Mouse (Mus musculus): ENCODE results near the gene Exosc10.

GRCm38 (mm10) chr4:148517809-148518208, 40.4 kb upstream of the Exosc10 start:
- no peak for TF ChIP-seq CTCF (IDR thresholded peaks at IDR 0.05; ENCODE audit: extremely low read depth, insufficient read depth, insufficient read length, insufficient replicate concordance)
- TF ChIP-seq POLR2A (IDR thresholded peaks at IDR 0.05; ENCODE audit: low read depth, low read length): no peak
